Mouse (Mus musculus): ENCODE measurements at regions not wholly inside any gene's neighbourhood (a gene's known extent, or its start where the extent isn't known, plus 50 kb on each side); places are given as distances from the start of the nearest gene placed in this dataset.
A peak's percentile ranks its signal among the peaks of the same experiment; 100 is the strongest.

DNA sequence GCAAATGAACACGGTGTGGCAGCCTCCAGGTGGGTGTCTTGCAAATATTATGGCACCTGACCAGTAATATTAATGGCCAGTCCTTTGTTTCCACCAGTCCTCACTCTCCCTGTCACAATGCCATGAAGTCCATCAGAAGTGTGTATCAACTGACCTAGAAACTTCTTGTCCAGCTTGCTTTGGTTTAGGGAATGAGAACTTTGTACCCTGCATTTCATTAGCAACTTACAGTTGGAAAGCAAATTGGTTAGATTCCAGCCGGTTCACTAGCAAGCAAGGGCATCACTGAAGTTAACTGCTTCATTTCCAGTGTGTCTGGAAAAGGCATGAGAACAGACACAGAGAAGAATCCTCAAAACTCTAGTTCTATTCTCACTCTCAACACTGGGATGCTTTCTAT lies 178.1 kb upstream of the Lyplal1 start:
- no peak for DNase-seq (ENCODE audit: low read depth, low spot score)

- DNase-seq (ENCODE audit: low read depth, low spot score) = no peak
Measured at GRCm38 (mm10) chr1:186294635-186295034, 177.5 kb upstream of the Lyplal1 start.

DNA sequence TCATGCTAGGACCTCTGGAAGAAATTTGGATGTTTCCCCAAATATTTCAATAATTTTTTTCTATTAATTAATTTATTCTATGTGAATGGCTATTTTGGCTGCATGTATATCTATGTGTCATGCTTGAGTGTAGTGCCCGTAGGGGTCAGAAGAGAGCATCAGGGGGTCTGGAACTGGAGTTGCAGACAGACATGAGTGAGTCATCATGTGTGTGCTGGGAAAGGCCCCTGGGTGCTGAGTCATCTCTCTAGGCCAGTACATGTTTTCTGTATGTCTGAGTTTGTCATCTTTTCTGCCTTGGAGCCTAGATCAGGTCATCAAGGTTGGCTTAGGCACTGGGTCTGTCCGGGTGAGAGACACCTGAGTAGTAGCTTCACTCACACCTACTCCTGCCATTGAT lies 172.0 kb upstream of the Lyplal1 start:
- peak; percentile 56 for DNase-seq (ENCODE audit: low read depth, low spot score)

DNA sequence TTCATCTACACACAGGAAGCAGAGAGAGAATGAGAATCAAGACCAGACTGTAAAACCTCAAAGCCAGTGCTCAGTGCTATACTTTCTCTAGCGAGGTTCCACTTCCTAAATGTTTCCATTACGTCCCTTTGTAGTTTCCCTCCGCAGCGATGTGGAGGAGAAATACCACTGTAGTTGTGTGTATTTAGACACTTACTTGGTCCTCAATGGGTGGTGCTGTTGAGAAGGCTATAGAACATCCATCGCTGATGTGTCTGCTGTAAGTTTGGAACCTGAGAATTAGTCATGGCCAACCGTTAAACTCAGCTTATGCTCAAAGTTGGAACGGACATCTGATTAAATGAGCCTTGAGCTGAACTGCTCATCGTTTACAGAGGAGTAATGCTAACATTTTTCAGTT lies 170.7 kb upstream of the Lyplal1 start:
- DNase-seq (ENCODE audit: low read depth, low spot score) = no peak

DNA sequence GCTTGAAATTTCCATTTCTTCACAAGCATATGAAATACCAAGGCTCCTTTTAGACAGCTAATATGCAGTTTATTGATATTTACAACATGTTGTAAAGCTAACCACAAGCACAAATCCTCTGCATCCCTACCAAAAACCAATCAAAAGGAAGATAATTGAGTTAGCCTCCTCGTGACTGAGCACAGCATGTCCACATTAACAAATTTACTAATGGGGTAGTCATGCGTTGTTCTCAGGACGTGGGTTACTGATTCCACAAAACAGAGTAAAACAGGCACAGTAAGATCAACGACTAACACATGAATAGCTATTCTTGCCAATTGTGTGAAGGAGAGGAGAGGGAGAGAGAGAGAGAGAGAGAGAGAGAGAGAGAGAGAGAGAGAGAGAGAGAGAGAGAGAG lies 169.3 kb upstream of the Lyplal1 start:
- no peak for DNase-seq (ENCODE audit: low read depth, low spot score)

DNA sequence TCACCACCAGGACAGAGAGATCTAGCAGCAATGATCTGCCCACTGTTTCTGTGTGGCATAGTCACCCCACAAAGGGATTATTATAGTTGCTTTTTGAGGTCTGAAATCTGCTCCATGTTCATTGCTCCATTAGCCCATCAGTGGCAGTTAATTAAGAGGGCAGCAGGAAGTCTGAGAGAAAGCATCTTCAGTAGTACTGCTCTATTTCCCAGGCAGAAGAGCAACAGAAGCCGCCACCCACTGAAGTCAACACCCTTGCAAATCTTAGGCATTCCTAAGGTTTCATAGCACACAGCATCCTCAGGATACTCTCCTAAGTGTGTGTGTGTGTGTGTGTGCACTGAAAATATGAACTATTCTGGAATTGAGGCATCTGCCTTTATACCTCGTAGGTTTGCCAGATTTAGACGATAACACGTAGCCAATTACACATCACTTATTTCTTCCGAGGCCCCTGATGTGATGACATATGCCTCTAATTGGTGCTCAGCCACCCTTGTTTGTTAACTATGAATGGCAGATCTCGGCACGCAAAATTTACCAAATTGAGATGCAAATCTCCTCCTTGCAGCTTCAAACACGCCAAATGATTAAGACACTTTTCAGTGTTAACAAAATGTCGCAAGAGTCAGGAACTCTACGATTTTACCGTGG lies 161.0 kb upstream of the Lyplal1 start:
- no peak for DNase-seq (ENCODE audit: low read depth, low spot score)

GRCm38 (mm10) chr1:186271436-186271835 lies 154.3 kb upstream of the Lyplal1 start:
- DNase-seq (ENCODE audit: low read depth, low spot score) = no peak

DNA sequence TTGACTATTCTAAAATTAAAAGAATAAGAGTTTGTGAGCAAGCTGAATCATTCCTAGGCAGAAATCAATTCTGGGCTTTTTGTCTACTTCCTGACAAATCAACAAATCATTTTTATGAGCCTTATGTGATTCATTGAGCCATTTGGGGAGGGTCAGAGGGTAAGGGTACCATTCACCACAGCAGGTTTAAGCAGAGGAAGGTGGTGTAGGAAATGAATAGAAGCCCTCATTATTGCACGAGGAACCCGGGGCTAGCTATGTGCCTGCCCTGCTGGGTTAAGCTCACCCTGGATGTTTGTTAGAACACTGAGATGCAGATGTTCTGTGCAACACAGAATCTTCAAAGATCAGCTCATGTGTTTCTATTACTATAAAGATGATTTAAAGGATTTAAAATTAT lies 150.2 kb upstream of the Lyplal1 start:
- no peak for DNase-seq (ENCODE audit: low read depth, low spot score)

DNA sequence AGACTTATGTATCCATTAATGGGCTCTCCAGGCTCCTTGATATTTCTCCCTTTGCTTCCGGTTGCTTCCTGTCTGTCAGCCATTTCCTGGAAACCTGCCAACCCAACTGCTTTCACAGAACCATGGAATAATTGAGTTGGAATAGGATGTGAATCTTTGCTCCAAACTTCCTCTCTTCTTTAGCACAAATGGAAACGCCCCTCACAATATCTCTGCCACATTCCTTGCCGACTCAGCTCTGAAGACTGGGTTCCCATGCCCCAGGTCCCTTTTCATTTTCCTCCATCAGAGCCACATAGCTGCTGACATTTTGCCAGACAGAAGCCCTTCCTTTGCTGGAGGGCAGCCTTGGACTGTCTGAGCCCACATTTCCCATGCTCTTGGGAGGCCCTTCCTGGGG lies 147.5 kb upstream of the Lyplal1 start:
- DNase-seq (ENCODE audit: low read depth, low spot score) = no peak

DNA sequence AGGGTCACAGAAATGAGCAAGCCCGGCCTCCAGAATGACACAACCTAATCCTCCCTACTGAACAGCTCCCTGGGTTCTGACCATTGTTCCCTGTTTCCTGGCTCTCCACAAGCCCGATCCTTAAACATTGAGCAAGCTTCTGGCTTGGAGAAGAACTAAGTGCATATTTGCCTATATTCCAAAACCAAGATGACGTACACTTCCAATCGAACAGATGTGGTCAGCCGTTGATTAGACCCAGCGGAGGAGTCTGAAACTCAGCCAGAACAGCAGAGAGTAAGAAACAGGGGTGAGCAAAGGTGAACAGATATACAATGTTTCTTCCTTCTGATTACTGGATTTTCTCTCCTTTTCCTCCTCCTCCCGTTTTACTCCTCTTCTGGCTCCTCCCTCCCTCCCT lies 146.8 kb upstream of the Lyplal1 start:
- DNase-seq (ENCODE audit: low read depth, low spot score) = no peak

DNA sequence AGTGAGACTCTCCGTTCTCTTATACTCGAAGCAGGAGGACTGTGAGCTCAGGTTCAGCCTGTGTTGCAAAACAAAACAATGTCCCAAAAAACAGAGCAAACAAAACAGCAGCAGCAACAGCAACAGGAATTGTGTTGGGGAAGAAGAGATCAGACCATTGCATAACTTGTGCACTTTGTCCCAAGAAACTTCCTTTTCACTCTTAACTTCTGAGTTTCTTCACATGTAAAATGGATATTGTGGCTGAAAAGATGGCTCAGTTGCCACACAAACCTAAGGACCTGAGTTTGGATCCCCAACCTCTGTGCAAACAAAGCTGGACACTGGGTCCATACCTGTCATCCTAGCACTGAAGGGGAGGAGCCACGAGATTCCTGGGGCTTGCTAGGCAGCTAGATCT lies 146.1 kb upstream of the Lyplal1 start:
- no peak for DNase-seq (ENCODE audit: low read depth, low spot score)

DNA sequence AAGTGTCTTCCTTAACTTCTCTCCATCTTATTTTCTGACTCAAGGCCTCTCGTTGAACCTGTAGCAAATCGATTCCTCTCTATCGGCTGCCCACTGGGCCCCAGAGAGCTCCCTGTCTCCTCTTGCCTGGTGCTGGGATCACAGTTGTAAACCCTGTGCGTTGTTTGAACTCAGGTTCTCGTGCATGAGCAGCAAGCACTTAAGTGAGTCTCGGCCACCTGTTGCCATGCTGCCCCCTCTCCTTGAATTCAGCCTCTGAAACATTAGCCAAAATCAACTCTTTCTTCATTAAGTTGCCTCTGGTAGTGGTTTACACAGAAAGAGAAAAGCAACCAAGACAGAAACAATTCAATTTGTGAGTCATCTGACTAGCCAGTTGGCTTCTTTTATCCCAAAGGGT lies 144.9 kb upstream of the Lyplal1 start:
- DNase-seq (ENCODE audit: low read depth, low spot score) = peak; percentile 15

- DNase-seq (ENCODE audit: low read depth, low spot score) = peak; percentile 97
Measured at GRCm38 (mm10) chr1:186261326-186261833, 144.3 kb upstream of the Lyplal1 start.

- DNase-seq (ENCODE audit: low read depth, low spot score) = no peak
Measured at GRCm38 (mm10) chr1:186257611-186258010, 140.5 kb upstream of the Lyplal1 start.

DNA sequence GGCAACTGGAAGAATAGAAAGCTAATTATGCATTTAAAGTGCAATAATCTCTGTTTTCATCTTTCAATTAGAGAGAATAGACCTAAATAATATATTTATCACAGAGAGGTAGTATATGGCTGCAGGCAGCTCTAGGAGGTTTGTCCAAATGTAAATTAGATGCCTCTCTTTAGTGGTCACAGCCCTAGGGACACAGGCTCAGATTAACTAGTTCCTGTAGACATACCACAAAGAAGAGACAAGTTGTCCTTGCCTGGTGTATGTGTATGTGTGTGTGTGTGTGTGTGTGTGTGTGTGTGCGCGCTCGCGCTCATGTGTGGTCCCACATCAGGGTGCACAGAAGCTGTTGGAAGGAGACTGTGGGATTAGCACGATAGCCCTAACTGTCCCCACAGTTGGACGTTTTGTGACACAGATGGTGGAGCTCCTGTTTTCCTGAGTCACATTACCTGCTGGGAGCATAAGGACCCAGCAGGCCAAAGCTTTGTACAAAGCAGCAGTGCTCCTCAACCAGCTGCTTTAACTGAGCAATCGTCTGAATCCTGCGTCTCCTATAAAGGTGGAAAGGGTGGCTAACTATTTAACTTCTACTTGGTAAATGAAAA lies 138.5 kb upstream of the Lyplal1 start:
- DNase-seq (ENCODE audit: low read depth, low spot score) = no peak

DNA sequence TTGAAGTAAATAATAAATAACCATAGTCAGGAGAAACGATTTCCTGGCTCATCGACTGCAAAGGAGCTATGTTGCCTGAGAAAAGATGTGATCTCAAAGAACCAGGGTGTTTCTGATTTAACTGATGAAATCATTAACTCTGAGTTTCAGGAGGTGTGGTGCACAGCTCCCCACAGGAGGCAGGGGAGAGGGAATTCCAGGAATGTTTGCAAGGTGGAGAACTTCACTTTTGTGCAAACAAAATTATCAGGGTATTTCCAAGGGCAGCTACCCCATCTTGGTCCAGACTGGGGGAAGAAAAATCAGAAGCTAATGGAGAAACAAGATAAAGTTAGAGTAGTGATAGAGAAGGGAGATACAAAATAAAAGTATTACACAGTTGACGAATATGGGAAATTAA lies 137.4 kb upstream of the Lyplal1 start:
- peak; percentile 73 for DNase-seq (ENCODE audit: low read depth, low spot score)

DNA sequence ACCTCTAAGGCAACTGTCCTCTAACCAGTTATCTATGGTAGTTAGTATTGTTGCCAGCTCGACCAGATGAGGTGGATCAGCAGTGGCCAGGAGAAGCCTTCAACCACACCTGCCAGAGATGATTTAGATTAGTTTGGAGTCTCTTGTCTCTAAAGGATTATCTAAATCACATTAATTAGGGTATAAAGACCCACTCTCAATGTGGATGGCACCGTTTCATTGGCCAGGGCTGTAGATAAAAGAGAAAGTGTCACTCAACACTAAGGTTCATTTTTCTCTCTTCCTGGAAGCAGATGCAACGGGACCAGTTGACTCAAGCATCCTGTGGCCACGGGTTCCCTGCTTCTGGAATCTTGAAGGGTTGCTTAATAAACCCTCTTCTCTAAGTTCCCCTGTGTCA lies 135.4 kb upstream of the Lyplal1 start:
- no peak for DNase-seq (ENCODE audit: low read depth, low spot score)

GRCm38 (mm10) chr1:186250316-186250715 lies 133.2 kb upstream of the Lyplal1 start:
- no peak for DNase-seq (ENCODE audit: low read depth, low spot score)

DNA sequence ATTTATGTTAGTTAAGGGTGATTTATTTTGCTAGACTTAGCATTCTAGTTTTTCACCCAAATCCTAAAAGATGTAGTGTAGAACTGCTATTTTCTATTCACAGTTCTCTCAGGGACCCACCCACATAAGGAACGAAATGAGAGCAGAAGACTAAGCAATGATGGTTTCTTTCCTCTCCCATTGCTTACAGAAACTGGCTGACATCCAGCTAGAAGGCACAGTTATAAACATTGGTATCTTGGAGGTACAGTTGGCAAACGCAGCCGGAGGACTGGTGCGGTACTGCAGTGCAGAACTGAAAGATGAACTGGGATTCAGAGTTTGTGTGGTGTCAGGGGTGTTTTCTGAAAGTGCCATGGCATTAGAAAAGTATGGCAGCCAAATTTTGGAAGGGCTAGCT lies 132.1 kb upstream of the Lyplal1 start:
- no peak for DNase-seq (ENCODE audit: low read depth, low spot score)

- DNase-seq (ENCODE audit: low read depth, low spot score) = no peak
Measured at GRCm38 (mm10) chr1:186245723-186246440, 128.8 kb upstream of the Lyplal1 start.

- peak; percentile 50 for DNase-seq (ENCODE audit: low read depth, low spot score)
Measured at GRCm38 (mm10) chr1:186241112-186241511, 124.0 kb upstream of the Lyplal1 start.

DNA sequence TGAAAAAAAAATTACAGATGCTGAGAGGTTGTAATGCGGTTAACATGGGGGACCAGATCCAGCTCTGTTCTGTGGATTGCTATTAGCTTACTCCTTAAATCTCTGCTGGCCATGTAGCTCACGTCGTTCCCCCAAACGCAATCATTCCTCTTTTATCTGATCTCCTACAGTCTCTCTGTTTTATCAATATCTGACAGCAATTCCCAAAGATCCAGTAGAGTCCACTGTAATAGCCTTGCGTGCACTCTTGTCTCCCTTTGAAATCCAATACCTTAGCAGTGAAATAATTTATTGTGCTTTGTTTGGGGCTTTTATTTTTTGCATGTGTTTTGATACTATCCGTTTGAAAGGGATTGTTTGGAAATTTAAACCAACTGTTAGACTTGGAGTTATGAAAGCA lies 120.4 kb upstream of the Lyplal1 start:
- DNase-seq (ENCODE audit: low read depth, low spot score) = no peak
